In the genomic region with DNA sequence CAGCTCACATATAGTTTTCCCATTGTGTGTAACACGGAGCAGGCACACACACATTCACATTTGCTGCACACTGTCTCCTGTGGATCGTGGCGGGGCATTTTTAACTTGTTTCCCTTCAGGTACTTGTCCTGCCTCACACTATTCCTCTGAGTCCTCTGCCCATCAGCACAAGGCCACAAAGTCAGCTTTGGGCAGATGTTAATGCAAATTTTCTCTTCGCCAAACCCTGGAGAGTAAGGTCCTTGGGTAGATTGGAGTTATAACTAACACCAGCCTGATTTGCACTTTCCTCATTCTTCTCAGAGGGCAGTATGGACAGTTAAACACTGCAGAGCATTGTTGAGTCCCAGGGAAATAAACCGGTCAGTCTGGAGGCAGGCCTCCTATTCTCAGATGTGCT, we compare ENCODE assay signal across 15 mouse cellular contexts.
"Had no signal": no experiment of that assay in that cellular context is flagged by ENCODE, and none has a peak within 500 bp of the region (broad histone marks: within the 10 kb centered on the region; RNA-seq: fewer than 3 reads in every experiment).

No protein-coding gene starts in this region.

- ATAC-seq: liver, embryonic 12.5 days; midbrain, embryonic 16.5 days had no signal

- H3K9me3 ChIP-seq: liver, embryonic 12.5 days; midbrain, embryonic 10.5 days; midbrain, embryonic 12.5 days; neural tube, embryonic 13.5 days; neural tube, embryonic 15.5 days; stomach, embryonic 15.5 days had no signal

- H3K36me3 ChIP-seq: liver, embryonic 12.5 days; midbrain, embryonic 10.5 days; midbrain, embryonic 12.5 days; neural tube, embryonic 13.5 days; neural tube, embryonic 15.5 days; stomach, embryonic 15.5 days had no signal

- H3K4me2 ChIP-seq: liver, embryonic 12.5 days; midbrain, embryonic 12.5 days; neural tube, embryonic 13.5 days; neural tube, embryonic 15.5 days; stomach, embryonic 15.5 days had no signal

- DNase-seq: midbrain, embryonic 14.5 days; right cerebral cortex, postnatal 14 days; thymus, adult 2 months; thymus, postnatal 25 days; thymus, postnatal 4 days had no signal

- H3K27me3 ChIP-seq: liver, embryonic 12.5 days; midbrain, embryonic 12.5 days; neural tube, embryonic 13.5 days; neural tube, embryonic 15.5 days; stomach, embryonic 15.5 days had no signal

- H3K4me3 ChIP-seq: liver, embryonic 12.5 days; midbrain, embryonic 10.5 days; midbrain, embryonic 12.5 days; myocyte; neural tube, embryonic 13.5 days; neural tube, embryonic 15.5 days; stomach, embryonic 15.5 days had no signal

- H3K9ac ChIP-seq: liver, embryonic 12.5 days; liver, embryonic 14.5 days; midbrain, embryonic 12.5 days; neural tube, embryonic 13.5 days; neural tube, embryonic 15.5 days; stomach, embryonic 15.5 days had no signal

- H3K27ac ChIP-seq: liver, embryonic 12.5 days; liver, embryonic 14.5 days; midbrain, embryonic 10.5 days; midbrain, embryonic 12.5 days; neural tube, embryonic 13.5 days; neural tube, embryonic 15.5 days; stomach, embryonic 15.5 days; stomach, postnatal 0 days had no signal

- H3K4me1 ChIP-seq: stomach, embryonic 15.5 days had no signal
